Mouse (Mus musculus): ENCODE results near the gene Rnf34. TPM values are rescaled to one million over a fixed set of nuclear protein-coding genes. Genes with fewer than 3 reads are reported as not detected.

The Rnf34 gene
- polyA plus RNA-seq, 1 experiment from 2014 or later: 44.1 TPM

DNA sequence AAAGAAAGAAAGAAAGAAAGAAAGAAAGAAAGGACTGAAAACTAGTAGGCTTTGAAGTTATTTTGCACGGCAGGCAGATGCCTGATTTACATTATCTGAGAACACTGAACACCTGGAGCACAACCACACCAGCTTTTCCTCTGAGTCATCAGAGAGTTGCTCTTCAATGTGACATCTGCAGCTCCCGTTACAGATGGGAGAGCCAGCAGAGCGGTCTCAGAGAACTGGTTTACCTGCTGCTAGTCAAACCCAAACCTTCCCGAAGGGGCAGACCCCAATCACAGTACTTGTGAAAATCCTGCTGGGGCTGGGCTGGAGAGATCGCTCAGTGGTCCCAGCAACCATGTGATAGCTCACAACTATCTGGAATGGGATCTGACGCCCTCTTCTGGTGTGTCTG, 25.4 kb upstream of the Rnf34 start:
- Histone ChIP-seq H3K4me3 (replicated peaks) (no peak overlapping the region), H3K9ac (no peak overlapping the region), H3K4me1 (peaks cover 9% of the 10 kb centered on the region), H3K27ac (no peak overlapping the region), H3K27me3 (no peaks in the 10 kb centered on the region), H3K36me3 (replicated peaks) (no peaks in the 10 kb centered on the region; the same call in 1 of the 2 replicates), H3K9me3 (no peaks in the 10 kb centered on the region), H3K4me2 (no peak overlapping the region)
- ATAC-seq (ENCODE audit: low FRiP score): no peak
- 81% methylated on average over 6 of the region's 6 CpGs for WGBS

DNA sequence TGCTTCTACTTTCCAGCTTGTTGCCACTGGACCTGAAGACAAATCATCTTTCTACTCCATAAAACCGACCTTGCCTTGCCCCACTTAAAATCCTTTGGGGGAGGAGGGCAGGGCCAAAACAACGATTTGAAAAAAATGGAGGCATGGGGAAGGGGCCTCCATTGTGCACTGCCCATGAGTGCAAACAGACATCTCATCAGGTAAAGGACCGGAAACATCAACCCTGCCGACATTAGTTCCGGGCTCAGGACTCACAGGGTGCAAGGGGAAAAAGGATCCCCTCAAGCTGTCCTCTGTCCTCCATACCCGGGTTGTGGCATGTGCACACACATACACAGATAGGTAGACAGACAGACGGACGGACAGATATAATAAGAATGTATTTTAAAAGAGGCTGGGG, 24.7 kb upstream of the Rnf34 start:
- Histone ChIP-seq H3K4me2 (no peak overlapping the region), H3K4me1 (peaks cover 3% of the 10 kb centered on the region), H3K4me3 (replicated peaks) (no peak overlapping the region), H3K36me3 (replicated peaks) (no peaks in the 10 kb centered on the region), H3K27me3 (no peaks in the 10 kb centered on the region), H3K27ac (no peak overlapping the region), H3K9ac (no peak overlapping the region), H3K9me3 (no peaks in the 10 kb centered on the region)
- 81% methylated on average over 8 of the region's 8 CpGs for WGBS
- ATAC-seq (ENCODE audit: low FRiP score): no peak

DNA sequence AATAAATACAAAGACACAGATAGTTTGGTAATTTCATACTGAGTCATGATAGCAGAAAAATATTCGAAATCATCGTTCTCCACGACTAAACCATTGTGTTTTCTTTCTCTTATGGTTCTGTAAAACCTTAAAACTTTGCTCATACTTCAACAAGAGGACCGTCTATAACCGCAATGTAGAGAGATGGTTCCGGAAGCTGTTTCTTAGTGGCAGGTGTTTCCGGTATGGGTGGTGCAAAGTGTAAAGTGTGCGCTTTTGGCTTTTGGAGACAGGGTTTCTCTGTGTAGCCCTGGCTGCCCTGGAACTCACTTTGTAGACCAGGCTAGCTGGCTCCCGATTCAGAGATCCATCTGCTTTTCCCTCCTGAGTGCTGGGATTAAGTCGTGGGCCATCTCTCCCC, 17.3 kb upstream of the Rnf34 start:
- ATAC-seq (ENCODE audit: low FRiP score): no peak
- Histone ChIP-seq H3K36me3 (replicated peaks) (no peaks in the 10 kb centered on the region), H3K27me3 (no peaks in the 10 kb centered on the region), H3K9ac (no peak overlapping the region), H3K9me3 (no peaks in the 10 kb centered on the region), H3K4me1 (no peaks in the 10 kb centered on the region), H3K27ac (no peak overlapping the region), H3K4me3 (replicated peaks) (no peak overlapping the region), H3K4me2 (no peak overlapping the region)
- 87% methylated on average over 10 of the region's 10 CpGs for WGBS

DNA sequence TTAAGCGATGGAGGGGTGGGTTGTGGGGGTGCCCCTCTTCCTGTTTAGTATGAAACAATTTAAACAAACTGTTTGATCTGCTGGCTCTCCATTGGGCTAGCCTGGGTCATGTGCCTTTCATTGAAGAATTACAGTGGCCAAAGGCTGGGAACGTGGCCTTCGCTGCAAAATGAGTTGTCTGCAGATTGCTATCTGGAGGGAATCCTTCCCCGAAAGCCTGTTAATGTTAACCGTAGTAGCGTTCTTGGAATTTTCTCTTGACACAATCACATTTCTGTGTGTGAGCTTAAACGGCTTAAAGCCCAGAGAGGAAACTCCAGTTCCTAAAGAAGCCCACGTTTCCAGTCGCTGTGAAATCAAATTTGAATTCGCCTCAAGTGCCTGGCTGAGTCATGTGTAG, 16.9 kb upstream of the Rnf34 start:
- Histone ChIP-seq H3K36me3 (replicated peaks) (no peaks in the 10 kb centered on the region), H3K4me1 (no peaks in the 10 kb centered on the region), H3K27me3 (no peaks in the 10 kb centered on the region), H3K9me3 (no peaks in the 10 kb centered on the region), H3K27ac (no peak overlapping the region), H3K4me2 (no peak overlapping the region), H3K4me3 (replicated peaks) (no peak overlapping the region), H3K9ac (no peak overlapping the region)
- no peak for ATAC-seq (ENCODE audit: low FRiP score)
- 85% methylated on average over 10 of the region's 10 CpGs for WGBS

DNA sequence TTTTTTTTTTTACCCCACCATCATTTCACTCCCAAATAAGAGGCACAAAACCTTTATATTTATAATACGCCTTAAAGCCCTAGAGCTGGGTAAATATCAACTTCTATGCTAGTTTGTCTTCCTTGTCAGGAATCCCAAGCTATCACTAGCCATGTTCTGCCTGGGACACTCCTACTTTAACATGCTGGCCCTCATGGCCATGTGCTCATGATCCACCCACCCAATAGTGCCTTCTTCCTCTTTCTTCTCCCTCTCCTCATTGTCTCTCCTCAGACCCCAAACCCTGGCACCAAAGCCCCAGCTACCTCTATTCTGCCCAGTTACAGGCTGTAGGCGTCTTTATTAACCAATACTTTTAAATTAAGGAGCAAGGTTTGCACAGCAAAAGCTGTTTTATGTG, 8.7 kb upstream of the Rnf34 start:
- no peak overlapping the region for H3K4me2 ChIP-seq
- no peaks in the 10 kb centered on the region for H3K36me3 ChIP-seq (replicated peaks)
- no peak overlapping the region for H3K4me3 ChIP-seq (replicated peaks)
- H3K9ac ChIP-seq: no peak overlapping the region
- H3K27ac ChIP-seq: no peak overlapping the region
- H3K27me3 ChIP-seq: no peaks in the 10 kb centered on the region
- WGBS: 81% methylated on average over 2 of the region's 2 CpGs
- no peaks in the 10 kb centered on the region for H3K9me3 ChIP-seq
- no peak for ATAC-seq (ENCODE audit: low FRiP score)
- no peaks in the 10 kb centered on the region for H3K4me1 ChIP-seq

DNA sequence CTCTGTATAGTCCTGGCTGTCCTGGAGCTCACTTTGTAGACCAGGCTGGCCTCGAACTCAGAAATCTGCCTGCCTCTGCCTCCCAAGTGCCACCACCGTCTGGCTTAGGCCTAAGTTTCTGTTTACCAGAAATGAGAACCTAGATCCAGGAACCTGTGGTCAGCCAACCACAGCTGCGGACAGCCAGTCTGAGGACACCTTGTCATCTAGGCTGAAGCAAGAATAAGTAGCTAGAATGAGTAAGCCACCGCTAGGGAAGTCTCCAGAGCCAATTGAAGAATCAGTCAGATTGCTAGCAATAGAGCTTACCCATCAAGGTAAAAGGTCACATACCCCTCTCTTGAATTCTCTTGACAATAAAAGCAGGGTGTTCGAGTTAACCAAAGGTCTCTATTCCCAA, 6.0 kb upstream of the Rnf34 start:
- Histone ChIP-seq H3K9ac (no peak overlapping the region), H3K9me3 (no peaks in the 10 kb centered on the region), H3K27ac (no peak overlapping the region), H3K4me1 (peaks cover 3% of the 10 kb centered on the region; the same call in 1 of the 2 replicates), H3K36me3 (replicated peaks) (no peaks in the 10 kb centered on the region), H3K27me3 (no peaks in the 10 kb centered on the region), H3K4me2 (no peak overlapping the region), H3K4me3 (replicated peaks) (no peak overlapping the region)
- WGBS: 83% methylated on average over 5 of the region's 5 CpGs
- no peak for ATAC-seq (ENCODE audit: low FRiP score)

DNA sequence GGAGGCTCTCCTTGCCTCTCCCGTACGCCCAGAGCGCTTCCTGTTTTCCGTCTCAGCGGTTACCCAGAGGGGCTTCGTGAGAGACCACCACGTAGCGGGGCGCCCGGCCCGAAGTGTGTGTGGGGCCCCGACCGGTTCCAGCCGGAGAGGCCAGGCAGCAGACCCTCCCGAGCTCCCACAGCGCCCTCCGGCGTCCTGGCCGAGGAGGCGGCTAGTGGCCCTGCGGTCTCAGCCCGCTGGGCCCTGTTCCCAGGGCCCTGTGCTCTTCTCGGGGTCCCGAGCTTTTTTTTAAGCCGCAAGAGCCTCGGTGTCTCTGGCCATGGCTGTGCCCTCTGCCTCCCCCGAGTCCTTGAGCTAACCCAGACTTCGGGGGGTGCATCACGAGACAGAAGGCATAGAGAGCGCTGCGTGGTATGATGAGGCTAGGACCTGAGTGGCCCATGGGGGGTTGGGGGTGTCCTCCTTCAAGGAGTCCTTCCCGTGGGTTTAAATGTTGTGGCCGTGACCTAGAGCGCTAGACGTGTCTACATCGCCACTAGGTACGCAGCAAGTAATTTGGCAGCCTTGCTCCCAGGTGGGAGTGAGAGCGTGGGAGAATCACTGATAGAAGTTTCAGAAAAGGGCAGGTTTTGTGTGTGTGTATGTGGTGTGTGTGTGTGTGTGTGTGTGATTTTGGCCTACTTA, 613 bp downstream of the Rnf34 start:
- peak overlapping the region; percentile 94 for H3K27ac ChIP-seq
- H3K27me3 ChIP-seq: no peaks in the 10 kb centered on the region
- H3K4me2 ChIP-seq: peak overlapping the region; percentile 95
- peaks cover 24% of the 10 kb centered on the region for H3K4me1 ChIP-seq
- H3K36me3 ChIP-seq (replicated peaks): no peaks in the 10 kb centered on the region
- WGBS: under 1% methylated on average over 38 of the region's 38 CpGs
- H3K4me3 ChIP-seq (replicated peaks): peak overlapping the region; percentile 84
- H3K9ac ChIP-seq: peak overlapping the region; percentile 95
- peak; percentile 81 for ATAC-seq (ENCODE audit: low FRiP score)
- no peaks in the 10 kb centered on the region for H3K9me3 ChIP-seq

DNA sequence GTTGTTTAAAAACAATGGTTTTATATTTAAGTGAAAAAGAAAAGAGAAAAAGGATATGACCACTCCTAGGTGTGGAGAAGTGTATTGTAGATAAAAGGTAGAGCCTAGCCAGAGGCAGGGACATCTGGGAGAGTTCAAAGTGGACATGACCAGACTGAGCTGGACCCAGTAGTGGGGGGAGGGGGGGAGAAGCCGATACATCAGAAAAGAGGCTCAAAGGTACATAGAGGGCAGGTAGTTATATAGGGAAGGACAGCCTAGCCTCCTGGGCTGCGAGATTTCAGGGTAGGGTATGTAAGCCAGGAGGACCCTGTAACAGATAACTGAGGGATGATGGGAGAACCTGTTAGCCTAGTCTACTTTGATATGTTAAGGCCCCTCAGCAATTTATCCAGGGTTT, 2.8 kb downstream of the Rnf34 start:
- no peaks in the 10 kb centered on the region for H3K9me3 ChIP-seq
- no peak overlapping the region for H3K4me2 ChIP-seq
- 87% methylated on average over 2 of the region's 2 CpGs for WGBS
- H3K9ac ChIP-seq: no peak overlapping the region
- no peak overlapping the region for H3K4me3 ChIP-seq (replicated peaks)
- ATAC-seq (ENCODE audit: low FRiP score): no peak
- no peaks in the 10 kb centered on the region for H3K36me3 ChIP-seq (replicated peaks)
- peaks cover 24% of the 10 kb centered on the region for H3K4me1 ChIP-seq
- no peaks in the 10 kb centered on the region for H3K27me3 ChIP-seq
- H3K27ac ChIP-seq: no peak overlapping the region

DNA sequence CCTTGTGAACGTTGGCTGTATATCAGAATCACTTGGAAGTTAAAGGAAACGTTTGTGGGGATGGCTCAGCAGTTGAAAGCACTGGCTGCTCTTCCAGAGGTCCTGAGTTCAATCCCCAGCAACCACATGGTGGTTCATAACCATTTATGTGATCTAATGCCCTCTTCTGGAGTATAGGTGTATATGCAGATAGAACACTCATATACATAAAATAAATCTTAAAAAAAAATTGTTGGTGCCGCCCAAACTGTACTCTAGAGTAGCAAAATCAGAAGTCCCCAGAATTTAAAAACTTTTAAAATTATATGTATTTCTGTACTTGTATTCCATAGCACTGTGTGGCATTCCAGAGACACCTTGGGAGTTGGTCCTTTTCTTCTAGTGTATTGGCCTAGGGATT, 6.0 kb downstream of the Rnf34 start:
- Histone ChIP-seq H3K36me3 (replicated peaks) (no peaks in the 10 kb centered on the region; the same call in 1 of the 2 replicates), H3K4me2 (no peak overlapping the region), H3K27me3 (no peaks in the 10 kb centered on the region), H3K9ac (no peak overlapping the region), H3K27ac (no peak overlapping the region), H3K4me3 (replicated peaks) (no peak overlapping the region), H3K9me3 (no peaks in the 10 kb centered on the region), H3K4me1 (peaks cover 11% of the 10 kb centered on the region)
- WGBS: 85% methylated on average over 3 of the region's 3 CpGs
- no peak for ATAC-seq (ENCODE audit: low FRiP score)

DNA sequence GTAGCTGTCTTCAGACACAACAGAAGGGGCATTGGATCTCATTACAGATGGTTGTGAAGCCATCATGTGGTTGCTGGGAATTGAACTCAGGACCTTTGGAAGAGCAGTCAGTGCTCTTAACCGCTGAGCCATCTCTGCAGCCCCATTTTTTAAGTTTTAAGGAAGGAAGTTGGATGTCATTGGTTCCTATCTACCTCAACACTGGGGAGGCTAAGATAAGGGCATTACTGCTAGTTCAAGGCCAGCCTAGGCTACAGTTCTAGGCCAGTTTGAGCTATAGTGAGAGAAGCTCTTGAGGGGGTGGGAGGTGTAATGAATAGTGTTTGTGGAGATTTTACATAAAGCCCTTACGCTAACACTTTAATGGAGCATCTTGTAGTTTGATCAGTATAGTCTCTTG, 13.2 kb downstream of the Rnf34 start:
- Histone ChIP-seq H3K36me3 (replicated peaks) (peaks cover 52% of the 10 kb centered on the region), H3K27me3 (no peaks in the 10 kb centered on the region), H3K4me3 (replicated peaks) (no peak overlapping the region), H3K4me1 (no peaks in the 10 kb centered on the region), H3K4me2 (no peak overlapping the region), H3K9ac (no peak overlapping the region), H3K9me3 (no peaks in the 10 kb centered on the region), H3K27ac (no peak overlapping the region)
- WGBS: 95% methylated on average over 2 of the region's 2 CpGs
- ATAC-seq (ENCODE audit: low FRiP score): no peak

DNA sequence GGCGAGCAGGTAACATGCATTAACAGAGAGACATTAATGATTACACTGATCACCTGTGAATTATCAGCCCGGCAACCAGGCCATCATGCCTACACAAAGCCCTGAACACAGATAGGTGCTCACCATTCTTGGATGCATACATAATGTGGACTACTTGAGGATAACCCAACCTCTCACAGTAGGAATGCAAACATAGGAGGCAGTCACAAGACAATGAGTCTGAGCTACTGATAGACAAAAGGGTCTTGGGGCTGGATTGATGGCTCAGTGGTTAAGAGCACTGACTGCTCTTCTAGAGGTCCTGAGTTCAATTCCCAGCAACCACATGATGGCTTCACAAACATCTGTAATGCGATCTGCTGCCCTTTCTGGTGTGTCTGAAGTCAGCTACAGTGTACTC, 22.8 kb downstream of the Rnf34 start:
- Histone ChIP-seq H3K27me3 (no peaks in the 10 kb centered on the region), H3K27ac (no peak overlapping the region), H3K4me3 (replicated peaks) (no peak overlapping the region), H3K9ac (no peak overlapping the region), H3K4me1 (no peaks in the 10 kb centered on the region), H3K9me3 (no peaks in the 10 kb centered on the region), H3K36me3 (replicated peaks) (peaks cover 58% of the 10 kb centered on the region), H3K4me2 (no peak overlapping the region)
- no peak for ATAC-seq (ENCODE audit: low FRiP score)
- 89% methylated on average over 3 of the region's 3 CpGs for WGBS

DNA sequence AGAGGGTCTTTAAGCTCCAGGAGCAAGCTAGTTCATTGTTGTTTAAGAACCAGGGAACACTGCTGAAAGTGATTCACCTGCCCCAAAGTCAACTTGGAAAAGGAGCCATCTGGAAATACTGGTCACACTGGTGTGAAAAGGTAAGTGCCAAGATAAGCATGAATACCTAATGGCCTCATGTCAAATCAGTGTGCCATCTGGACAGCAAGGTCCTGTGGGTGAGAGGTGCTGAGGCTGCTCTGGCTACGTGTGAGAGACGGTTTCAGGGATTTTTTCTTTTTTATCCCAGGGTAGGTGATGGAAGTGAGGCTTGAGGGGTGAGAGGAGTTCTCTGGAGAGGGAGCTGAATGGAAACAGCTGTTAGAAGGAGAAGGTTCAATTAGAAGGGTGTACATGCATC, 23.7 kb downstream of the Rnf34 start:
- Histone ChIP-seq H3K36me3 (replicated peaks) (peaks cover 58% of the 10 kb centered on the region), H3K27ac (no peak overlapping the region)
- no peak for ATAC-seq (ENCODE audit: low FRiP score)

DNA sequence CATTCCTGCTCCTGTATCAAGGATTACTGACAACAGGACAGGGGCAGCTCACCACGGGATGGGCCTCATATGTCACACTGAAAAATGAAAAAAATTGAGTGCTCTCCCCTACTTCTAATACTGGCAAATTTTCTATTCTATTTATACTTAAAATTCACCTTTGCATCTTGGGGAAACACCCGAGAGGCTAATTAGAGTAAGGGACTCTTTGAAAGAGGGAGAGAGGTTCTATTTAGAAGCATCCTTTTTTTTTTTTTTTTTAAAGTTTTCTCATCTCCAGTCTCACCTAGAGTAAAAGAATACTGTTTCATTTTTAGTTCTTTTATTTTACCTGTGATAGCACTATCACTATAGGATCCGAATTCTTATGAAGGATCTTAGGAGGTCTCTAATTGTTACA, 24.5 kb downstream of the Rnf34 start:
- H3K9me3 ChIP-seq: no peaks in the 10 kb centered on the region
- no peak overlapping the region for H3K4me3 ChIP-seq (replicated peaks)
- no peaks in the 10 kb centered on the region for H3K4me1 ChIP-seq
- no peaks in the 10 kb centered on the region for H3K27me3 ChIP-seq
- peaks cover 62% of the 10 kb centered on the region for H3K36me3 ChIP-seq (replicated peaks)
- WGBS: 88% methylated on average over 3 of the region's 3 CpGs
- H3K4me2 ChIP-seq: no peak overlapping the region
- no peak overlapping the region for H3K27ac ChIP-seq
- no peak for ATAC-seq (ENCODE audit: low FRiP score)
- H3K9ac ChIP-seq: no peak overlapping the region

More for the DNA sequence above, 23.7 kb downstream of the Rnf34 start:
- 79% methylated on average over 2 of the region's 2 CpGs for WGBS
- no peak overlapping the region for H3K9ac ChIP-seq
- no peaks in the 10 kb centered on the region for H3K4me1 ChIP-seq
- H3K9me3 ChIP-seq: no peaks in the 10 kb centered on the region
- H3K4me2 ChIP-seq: no peak overlapping the region
- no peak overlapping the region for H3K4me3 ChIP-seq (replicated peaks)
- H3K27me3 ChIP-seq: no peaks in the 10 kb centered on the region

Measured in forebrain, embryonic 12.5 days (tissue).